Mouse (Mus musculus) C2C12 (cell line): ENCODE data around the gene Cdh16. TPM values are rescaled to one million over a fixed set of nuclear protein-coding genes. Genes with fewer than 3 reads are reported as not detected.

Experiments used
- H3K27me3 ChIP-seq: one replicate; pipeline ENCODE4 v1.6.1; 2011; ENCODE audit not compliant: control insufficient read depth, insufficient read depth, insufficient read length
- H3K36me3 ChIP-seq: one replicate; pipeline ENCODE4 v1.6.1; 2011; ENCODE audit not compliant: control insufficient read depth, insufficient read depth
- H3K4me3 ChIP-seq: one replicate; pipeline ENCODE4 v1.5.1; 2011; ENCODE audit warnings: mild to moderate bottlenecking, control low read depth; ENCODE audit not compliant: poor library complexity, insufficient read depth, severe bottlenecking
- H3K79me2 ChIP-seq: one replicate; pipeline ENCODE4 v1.6.1; 2011; ENCODE audit not compliant: control insufficient read depth, insufficient read depth
- H3K79me3 ChIP-seq: one replicate; pipeline ENCODE4 v1.6.1; 2011; ENCODE audit warnings: low read depth, control low read depth
- H3ac ChIP-seq: one replicate; pipeline ENCODE3; 2011; ENCODE audit warnings: low read depth; ENCODE audit not compliant: control insufficient read depth, insufficient read length
- CEBPB ChIP-seq: IDR thresholded peaks from one replicate; pipeline ENCODE4 v1.6.1; 2011; ENCODE audit warnings: low read depth, mild to moderate bottlenecking, control low read depth, moderate library complexity
- CTCF ChIP-seq: IDR thresholded peaks from one replicate; pipeline ENCODE4 v1.5.1; 2011; ENCODE audit not compliant: control insufficient read depth, insufficient read depth, insufficient read length
- FOSL1 ChIP-seq: IDR thresholded peaks from one replicate; pipeline ENCODE4 v1.8.0; 2011; ENCODE audit warnings: mild to moderate bottlenecking, low read length; ENCODE audit not compliant: poor library complexity, insufficient read depth, severe bottlenecking
- MAX ChIP-seq: IDR thresholded peaks from one replicate; pipeline ENCODE4 v1.6.1; 2011; ENCODE audit warnings: mild to moderate bottlenecking, control low read depth
- MYOD1 ChIP-seq: IDR thresholded peaks from one replicate; pipeline ENCODE4 v1.6.1; 2011; ENCODE audit warnings: low read depth; ENCODE audit not compliant: control insufficient read depth, insufficient read length
- MYOG ChIP-seq: IDR thresholded peaks from one replicate; pipeline ENCODE4 v1.6.1; 2011; ENCODE audit not compliant: control insufficient read depth, insufficient read length; ENCODE audit errors: extremely low read depth
- USF1 ChIP-seq: IDR thresholded peaks from one replicate; pipeline ENCODE4 v1.6.1; 2011; ENCODE audit warnings: low read depth, mild to moderate bottlenecking, control low read depth, moderate library complexity
- polyA plus RNA-seq: library from polyadenylated mRNA; unstranded; fragments of >200 nt; fragmentation: generic; extraction: Trizol; gene quantifications from one replicate; pipeline ENCODE4 v1.2.1, GENCODE M21; 2012; ENCODE audit warnings: missing spikeins

The Cdh16 gene
- polyA plus RNA-seq, 1 experiment: not detected

GRCm38 (mm10) chr8:104640831-104641370 is 16.7 kb upstream of the Cdh16 start:
- Histone ChIP-seq H3K36me3 (peaks cover 14% of the 10 kb centered on the region), H3K4me3 (peak overlapping the region; percentile 94), H3K27me3 (no peaks in the 10 kb centered on the region), H3K79me3 (peaks cover 15% of the 10 kb centered on the region), H3ac (peak overlapping the region; percentile 67), H3K79me2 (peaks cover 23% of the 10 kb centered on the region)
- TF ChIP-seq CTCF (no peak), FOSL1 (no peak), USF1 (no peak), MAX (no peak), MYOD1 (no peak), MYOG (no peak), CEBPB (no peak)

GRCm38 (mm10) chr8:104640241-104640640 is 16.0 kb upstream of the Cdh16 start:
- H3ac ChIP-seq: peak overlapping the region; percentile 67
- no peaks in the 10 kb centered on the region for H3K27me3 ChIP-seq
- H3K36me3 ChIP-seq: peaks cover 14% of the 10 kb centered on the region
- H3K4me3 ChIP-seq: peak overlapping the region; percentile 94
- no peak for TF ChIP-seq MYOD1
- TF ChIP-seq CTCF: no peak
- no peak for TF ChIP-seq USF1
- no peak for TF ChIP-seq MYOG
- TF ChIP-seq CEBPB: no peak
- TF ChIP-seq MAX: no peak
- TF ChIP-seq FOSL1: no peak
- peaks cover 15% of the 10 kb centered on the region for H3K79me3 ChIP-seq
- peaks cover 23% of the 10 kb centered on the region for H3K79me2 ChIP-seq

DNA sequence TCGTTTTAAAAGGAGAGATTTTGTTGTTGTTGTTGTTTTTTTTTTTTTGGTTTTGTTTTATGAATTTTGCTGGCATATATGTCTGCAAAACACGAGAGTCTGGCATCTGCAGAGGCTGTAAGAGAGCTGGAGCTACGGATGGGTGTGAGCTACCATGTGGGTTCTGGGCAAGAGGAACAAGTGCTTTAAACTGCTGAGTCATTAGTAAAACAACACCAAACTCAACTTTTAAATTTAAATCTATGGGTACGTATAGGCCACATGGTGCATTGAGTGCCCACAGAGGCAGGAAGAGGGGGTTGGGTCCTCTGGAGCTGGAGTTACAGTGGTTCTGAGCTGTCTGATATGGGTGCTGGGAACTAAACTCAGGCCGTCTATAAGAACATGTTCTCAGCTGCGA is 13.8 kb upstream of the Cdh16 start:
- Histone ChIP-seq H3K79me3 (peaks cover 15% of the 10 kb centered on the region), H3K36me3 (peaks cover 14% of the 10 kb centered on the region), H3K27me3 (no peaks in the 10 kb centered on the region), H3K4me3 (no peak overlapping the region), H3ac (no peak overlapping the region), H3K79me2 (peaks cover 23% of the 10 kb centered on the region)
- no peak for TF ChIP-seq MYOG
- no peak for TF ChIP-seq MAX
- no peak for TF ChIP-seq CEBPB
- no peak for TF ChIP-seq FOSL1
- TF ChIP-seq USF1: no peak
- no peak for TF ChIP-seq CTCF
- TF ChIP-seq MYOD1: no peak

GRCm38 (mm10) chr8:104635004-104635710 is 11.0 kb upstream of the Cdh16 start:
- TF ChIP-seq MAX: no peak
- no peak for TF ChIP-seq USF1
- no peak for TF ChIP-seq CEBPB
- TF ChIP-seq FOSL1: no peak
- TF ChIP-seq CTCF: no peak
- TF ChIP-seq MYOG: no peak
- no peak for TF ChIP-seq MYOD1
- Histone ChIP-seq H3ac (no peak overlapping the region), H3K79me3 (peaks cover 3% of the 10 kb centered on the region), H3K4me3 (no peak overlapping the region), H3K27me3 (no peaks in the 10 kb centered on the region), H3K79me2 (peaks cover 10% of the 10 kb centered on the region), H3K36me3 (peaks cover 14% of the 10 kb centered on the region)

GRCm38 (mm10) chr8:104633156-104633744 is 9.1 kb upstream of the Cdh16 start:
- no peaks in the 10 kb centered on the region for H3K27me3 ChIP-seq
- H3ac ChIP-seq: no peak overlapping the region
- no peaks in the 10 kb centered on the region for H3K79me2 ChIP-seq
- no peaks in the 10 kb centered on the region for H3K79me3 ChIP-seq
- peaks cover 1% of the 10 kb centered on the region for H3K36me3 ChIP-seq
- H3K4me3 ChIP-seq: no peak overlapping the region
- no peak for TF ChIP-seq CTCF
- TF ChIP-seq MYOG: no peak
- no peak for TF ChIP-seq FOSL1
- TF ChIP-seq MAX: no peak
- TF ChIP-seq MYOD1: no peak
- TF ChIP-seq CEBPB: no peak
- no peak for TF ChIP-seq USF1
